Mouse (Mus musculus): ENCODE data around the gene Med19. TPM values are rescaled to one million over a fixed set of nuclear protein-coding genes. Genes with fewer than 3 reads are reported as not detected.

Med19 gene
- polyA plus RNA-seq, 1 experiment from 2014 or later: 53.8 TPM

DNA sequence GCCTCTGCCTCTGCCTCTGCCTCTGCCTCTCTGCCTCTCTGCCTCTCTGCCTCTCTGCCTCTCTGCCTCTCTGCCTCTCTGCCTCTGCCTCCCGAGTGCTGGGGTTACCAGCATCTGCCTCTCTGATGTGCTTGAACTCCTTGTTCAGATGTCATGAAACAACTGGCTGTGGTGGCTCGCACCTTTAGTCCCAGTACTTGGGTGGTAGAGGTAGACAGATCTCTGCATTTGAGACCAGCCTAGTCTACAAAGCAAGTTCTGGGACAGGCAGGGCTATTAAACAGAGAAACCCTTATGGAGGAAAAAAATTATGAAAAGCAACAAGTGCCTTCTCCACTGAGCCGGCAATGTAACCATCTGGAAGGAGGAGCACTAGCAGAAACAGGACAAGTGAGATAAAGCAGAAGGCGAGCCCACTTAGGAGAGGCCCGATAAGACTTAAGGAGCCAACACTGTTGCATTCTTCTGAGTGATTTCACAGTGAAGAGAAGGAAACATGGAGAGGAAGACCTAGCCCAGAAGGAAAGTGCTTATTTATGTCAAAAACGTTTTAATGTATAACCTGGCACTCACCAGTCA, 4.5 kb downstream of the Med19 start:
- H3K4me3 ChIP-seq (replicated peaks; ENCODE audit: low read length): no peak overlapping the region
- H3K27ac ChIP-seq (ENCODE audit: low read length): no peak overlapping the region
- H3K9ac ChIP-seq (replicated peaks; ENCODE audit: low read depth, low read length): no peak overlapping the region
- WGBS: 85% methylated on average over 6 of the region's 6 CpGs
- peaks cover 24% of the 10 kb centered on the region for H3K36me3 ChIP-seq (ENCODE audit: control insufficient read depth, insufficient read depth)
- H3K9me3 ChIP-seq (ENCODE audit: control insufficient read depth, low read length): no peaks in the 10 kb centered on the region
- H3K4me2 ChIP-seq (ENCODE audit: low read length): no peak overlapping the region
- H3K27me3 ChIP-seq (replicated peaks; ENCODE audit: control insufficient read depth, insufficient read depth, low read length): no peaks in the 10 kb centered on the region
- H3K4me1 ChIP-seq (replicated peaks; ENCODE audit: control insufficient read depth, insufficient read depth, low read length): peaks cover 9% of the 10 kb centered on the region
- no peak for ATAC-seq

DNA sequence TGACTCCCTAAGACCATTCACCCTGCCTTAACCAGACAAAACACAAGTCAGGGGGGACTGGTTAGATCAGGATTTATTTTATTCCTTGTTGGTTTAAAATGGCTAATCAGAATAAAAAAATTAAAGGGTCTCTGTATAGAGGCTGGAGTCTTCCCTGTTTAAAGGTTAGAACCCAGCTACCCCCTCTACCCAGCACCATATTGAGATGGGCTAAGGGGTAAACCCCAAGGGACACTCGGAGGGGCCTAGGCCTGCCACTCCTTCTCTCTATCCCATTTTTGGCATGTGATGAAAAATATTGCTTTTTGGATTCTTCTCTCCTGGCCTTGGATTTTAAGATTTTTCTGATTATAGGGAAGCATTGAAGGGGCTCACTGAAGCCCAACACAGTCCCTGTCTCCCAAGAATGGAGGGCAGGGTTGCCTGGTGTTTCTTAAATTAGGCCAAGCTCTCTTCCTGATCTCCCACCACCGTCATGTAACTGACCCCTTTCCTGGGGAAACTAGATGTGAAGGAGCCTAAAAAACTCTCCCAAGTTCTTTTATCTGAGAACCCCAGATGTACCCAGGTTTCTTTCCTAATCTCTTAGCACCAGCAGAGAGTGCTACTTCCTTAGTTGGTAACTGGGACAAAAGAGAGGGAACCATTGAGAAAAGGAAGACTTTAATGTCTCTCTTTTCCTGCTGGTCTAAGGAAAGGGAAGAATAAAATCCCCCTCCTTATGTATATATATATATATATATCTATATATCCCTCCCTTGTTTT, 10.1 kb downstream of the Med19 start:
- H3K9me3 ChIP-seq (ENCODE audit: control insufficient read depth, low read length): no peaks in the 10 kb centered on the region
- ATAC-seq: no peak
- H3K4me3 ChIP-seq (replicated peaks; ENCODE audit: low read length): no peak overlapping the region
- H3K4me1 ChIP-seq (replicated peaks; ENCODE audit: control insufficient read depth, insufficient read depth, low read length): no peaks in the 10 kb centered on the region
- 89% methylated on average over 2 of the region's 2 CpGs for WGBS
- H3K4me2 ChIP-seq (ENCODE audit: low read length): no peak overlapping the region
- H3K27me3 ChIP-seq (replicated peaks; ENCODE audit: control insufficient read depth, insufficient read depth, low read length): no peaks in the 10 kb centered on the region
- H3K36me3 ChIP-seq (ENCODE audit: control insufficient read depth, insufficient read depth): peaks cover 46% of the 10 kb centered on the region
- no peak overlapping the region for H3K27ac ChIP-seq (ENCODE audit: low read length)
- no peak overlapping the region for H3K9ac ChIP-seq (replicated peaks; ENCODE audit: low read depth, low read length)

DNA sequence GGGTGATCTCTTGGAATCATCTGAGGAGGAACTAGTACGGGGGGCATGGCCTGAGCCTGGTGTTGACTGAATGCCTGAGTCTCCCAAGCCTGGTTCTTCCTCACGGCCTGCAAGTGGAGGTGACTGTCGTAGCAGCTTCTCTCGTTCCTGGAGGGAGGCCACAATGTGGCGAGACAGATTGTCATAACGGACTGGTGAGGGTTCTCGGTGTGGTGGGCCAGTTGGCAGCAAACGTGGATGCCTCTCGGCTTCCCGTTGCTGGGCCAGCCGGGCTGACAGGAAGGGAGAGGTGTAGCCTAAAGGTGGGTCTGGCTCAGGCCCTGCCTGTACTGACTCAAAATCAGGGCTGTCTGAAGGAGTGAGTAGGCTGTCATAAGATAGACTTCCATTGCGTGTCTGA, 11.8 kb downstream of the Med19 start:
- Histone ChIP-seq H3K4me2 (ENCODE audit: low read length) (no peak overlapping the region), H3K27me3 (replicated peaks; ENCODE audit: control insufficient read depth, insufficient read depth, low read length) (no peaks in the 10 kb centered on the region), H3K9ac (replicated peaks; ENCODE audit: low read depth, low read length) (no peak overlapping the region), H3K27ac (ENCODE audit: low read length) (no peak overlapping the region), H3K4me3 (replicated peaks; ENCODE audit: low read length) (no peak overlapping the region), H3K36me3 (ENCODE audit: control insufficient read depth, insufficient read depth) (peaks cover 50% of the 10 kb centered on the region), H3K4me1 (replicated peaks; ENCODE audit: control insufficient read depth, insufficient read depth, low read length) (no peaks in the 10 kb centered on the region), H3K9me3 (ENCODE audit: control insufficient read depth, low read length) (no peaks in the 10 kb centered on the region)
- whole genome bisulfite sequencing: 86% methylated on average over 12 of the region's 12 CpGs
- ATAC-seq: no peak

DNA sequence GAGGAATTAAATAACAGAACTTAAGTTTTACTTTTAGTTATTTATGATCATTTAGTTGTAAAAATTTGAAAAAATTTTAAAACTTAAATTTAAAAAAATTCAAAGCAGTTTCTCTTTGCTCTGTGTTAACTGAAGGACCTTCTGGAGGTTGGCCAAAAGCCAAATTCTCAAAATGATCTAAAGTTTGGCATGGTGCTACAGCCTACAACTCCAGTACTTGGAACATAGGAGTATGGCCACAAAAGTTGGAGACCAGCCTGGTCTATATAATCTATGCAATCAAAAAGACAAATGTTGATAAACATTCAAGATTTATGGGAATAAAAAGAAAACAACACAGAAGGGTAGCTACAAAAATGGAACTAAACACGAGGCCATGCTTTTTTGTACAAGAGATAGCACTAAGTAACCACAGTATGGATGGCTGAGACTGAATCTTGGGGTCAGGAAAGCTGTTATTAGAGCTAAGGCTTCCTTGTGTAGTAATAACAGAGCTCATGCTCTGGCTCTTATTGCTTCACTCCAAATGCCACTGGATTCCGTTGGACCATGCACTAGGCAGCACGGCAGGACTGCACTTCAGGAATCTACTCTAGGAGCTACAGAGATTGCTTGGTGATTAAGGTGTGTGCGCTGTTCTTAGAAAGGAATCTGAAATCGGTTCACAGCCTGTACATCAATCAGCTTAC, 16.9 kb downstream of the Med19 start:
- Histone ChIP-seq H3K9ac (replicated peaks; ENCODE audit: low read depth, low read length) (no peak overlapping the region), H3K36me3 (ENCODE audit: control insufficient read depth, insufficient read depth) (peaks cover 24% of the 10 kb centered on the region), H3K9me3 (ENCODE audit: control insufficient read depth, low read length) (no peaks in the 10 kb centered on the region), H3K27ac (ENCODE audit: low read length) (no peak overlapping the region), H3K4me1 (replicated peaks; ENCODE audit: control insufficient read depth, insufficient read depth, low read length) (no peaks in the 10 kb centered on the region), H3K27me3 (replicated peaks; ENCODE audit: control insufficient read depth, insufficient read depth, low read length) (no peaks in the 10 kb centered on the region), H3K4me2 (ENCODE audit: low read length) (no peak overlapping the region), H3K4me3 (replicated peaks; ENCODE audit: low read length) (no peak overlapping the region)
- ATAC-seq: no peak
- 88% methylated on average over 5 of the region's 5 CpGs for WGBS

DNA sequence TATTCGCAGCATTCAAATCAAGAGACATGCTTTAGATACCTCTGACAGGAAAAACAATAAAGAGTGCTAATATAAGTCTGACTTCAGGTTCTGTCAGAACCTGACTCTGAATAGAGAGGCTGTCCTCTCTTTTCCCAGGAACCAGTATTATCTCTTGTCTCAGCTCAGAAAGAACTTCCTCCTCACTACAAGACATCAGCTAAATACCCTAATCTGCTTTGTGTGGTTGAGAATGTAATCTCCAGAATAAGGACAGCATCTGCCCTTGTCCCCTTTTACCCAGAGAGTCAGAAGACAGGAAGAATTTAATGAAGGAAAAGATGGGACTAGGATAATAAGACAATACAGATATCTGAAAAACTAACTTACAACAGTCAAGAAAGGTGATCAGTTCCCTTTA, 25.3 kb downstream of the Med19 start:
- Histone ChIP-seq H3K9me3 (ENCODE audit: control insufficient read depth, low read length) (no peaks in the 10 kb centered on the region), H3K4me2 (ENCODE audit: low read length) (no peak overlapping the region), H3K9ac (replicated peaks; ENCODE audit: low read depth, low read length) (no peak overlapping the region), H3K4me3 (replicated peaks; ENCODE audit: low read length) (no peak overlapping the region), H3K27ac (ENCODE audit: low read length) (no peak overlapping the region), H3K27me3 (replicated peaks; ENCODE audit: control insufficient read depth, insufficient read depth, low read length) (no peaks in the 10 kb centered on the region), H3K36me3 (ENCODE audit: control insufficient read depth, insufficient read depth) (peaks cover 2% of the 10 kb centered on the region; the same call in 1 of the 2 replicates), H3K4me1 (replicated peaks; ENCODE audit: control insufficient read depth, insufficient read depth, low read length) (peaks cover 8% of the 10 kb centered on the region)
- ATAC-seq: no peak
- WGBS: 97% methylated on average over 1 of the region's 1 CpGs

DNA sequence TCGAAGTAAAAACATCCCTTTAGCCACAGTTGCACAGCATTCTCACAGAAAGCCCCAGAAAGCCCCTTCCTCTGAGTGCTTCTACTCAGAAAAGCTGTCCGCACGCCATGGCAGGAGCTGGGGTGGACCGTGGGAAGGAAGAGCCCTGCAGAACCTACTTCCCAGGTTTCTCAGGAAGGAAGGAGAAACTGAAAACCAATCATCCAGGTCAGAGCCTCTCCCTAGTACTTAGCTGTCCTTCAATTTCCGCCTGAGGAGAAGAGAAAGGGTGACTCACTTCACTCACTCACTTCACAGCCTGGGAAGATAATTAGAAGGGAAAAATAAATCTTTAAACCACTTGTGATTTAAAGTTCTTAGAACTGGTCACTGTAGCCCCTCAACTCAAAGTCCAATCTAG, 26.1 kb downstream of the Med19 start:
- 73% methylated on average over 5 of the region's 5 CpGs for WGBS
- no peak for ATAC-seq
- H3K27me3 ChIP-seq (replicated peaks; ENCODE audit: control insufficient read depth, insufficient read depth, low read length): no peaks in the 10 kb centered on the region
- no peak overlapping the region for H3K4me3 ChIP-seq (replicated peaks; ENCODE audit: low read length)
- no peak overlapping the region for H3K4me2 ChIP-seq (ENCODE audit: low read length)
- no peak overlapping the region for H3K27ac ChIP-seq (ENCODE audit: low read length)
- H3K9ac ChIP-seq (replicated peaks; ENCODE audit: low read depth, low read length): no peak overlapping the region
- H3K36me3 ChIP-seq (ENCODE audit: control insufficient read depth, insufficient read depth): peaks cover 5% of the 10 kb centered on the region; the same call in 1 of the 2 replicates
- H3K9me3 ChIP-seq (ENCODE audit: control insufficient read depth, low read length): no peaks in the 10 kb centered on the region
- peaks cover 13% of the 10 kb centered on the region for H3K4me1 ChIP-seq (replicated peaks; ENCODE audit: control insufficient read depth, insufficient read depth, low read length)

DNA sequence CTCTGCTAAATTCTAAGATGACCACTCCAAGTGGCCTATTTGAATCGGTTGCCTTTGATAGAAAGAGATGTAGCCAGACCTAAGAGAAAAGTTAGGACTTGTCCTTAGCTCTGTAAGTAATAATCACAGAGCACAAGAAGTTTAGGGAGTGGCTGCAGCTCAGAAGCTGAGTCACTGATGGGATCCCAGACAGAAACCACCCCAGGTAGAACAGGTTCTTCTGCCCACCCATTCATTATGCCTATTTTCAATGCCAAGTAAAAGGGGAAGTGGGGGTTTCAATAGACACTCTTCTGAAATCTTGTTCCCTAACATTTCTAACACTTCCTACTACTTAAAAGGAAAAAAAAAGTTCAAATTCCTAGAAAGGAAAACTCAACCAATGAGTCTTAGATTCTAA, 27.1 kb downstream of the Med19 start:
- no peak overlapping the region for H3K9ac ChIP-seq (replicated peaks; ENCODE audit: low read depth, low read length)
- no peaks in the 10 kb centered on the region for H3K27me3 ChIP-seq (replicated peaks; ENCODE audit: control insufficient read depth, insufficient read depth, low read length)
- H3K4me1 ChIP-seq (replicated peaks; ENCODE audit: control insufficient read depth, insufficient read depth, low read length): peaks cover 16% of the 10 kb centered on the region

DNA sequence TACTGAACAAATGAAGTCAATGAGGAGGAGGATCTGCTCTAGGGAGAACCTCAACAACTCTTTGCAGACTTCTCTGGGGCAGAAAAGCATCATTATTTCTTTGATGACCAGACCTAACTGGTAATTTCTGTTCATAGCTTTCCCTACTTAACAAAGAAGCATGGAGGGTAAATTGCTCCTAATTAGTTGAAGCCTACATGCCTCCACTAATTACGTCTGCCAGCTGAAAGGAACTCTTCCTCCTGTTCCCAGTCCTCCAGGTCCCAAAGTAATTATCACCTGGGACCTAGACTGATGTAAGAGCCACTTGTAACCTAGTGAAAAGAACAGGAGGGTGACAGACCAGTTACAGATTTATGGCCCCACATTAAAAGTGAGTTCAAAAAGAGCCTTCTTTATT, 29.3 kb downstream of the Med19 start:
- H3K9ac ChIP-seq (replicated peaks; ENCODE audit: low read depth, low read length): no peak overlapping the region
- H3K4me2 ChIP-seq (ENCODE audit: low read length): no peak overlapping the region
- H3K9me3 ChIP-seq (ENCODE audit: control insufficient read depth, low read length): no peaks in the 10 kb centered on the region
- no peaks in the 10 kb centered on the region for H3K27me3 ChIP-seq (replicated peaks; ENCODE audit: control insufficient read depth, insufficient read depth, low read length)
- H3K36me3 ChIP-seq (ENCODE audit: control insufficient read depth, insufficient read depth): peaks cover 12% of the 10 kb centered on the region; the same call in 1 of the 2 replicates
- no peak overlapping the region for H3K4me3 ChIP-seq (replicated peaks; ENCODE audit: low read length)
- ATAC-seq: no peak
- WGBS: 9% methylated on average over 1 of the region's 1 CpGs
- H3K4me1 ChIP-seq (replicated peaks; ENCODE audit: control insufficient read depth, insufficient read depth, low read length): peaks cover 16% of the 10 kb centered on the region
- no peak overlapping the region for H3K27ac ChIP-seq (ENCODE audit: low read length)

More for the DNA sequence above, 27.1 kb downstream of the Med19 start:
- WGBS: 88% methylated on average over 1 of the region's 1 CpGs
- Histone ChIP-seq H3K4me2 (ENCODE audit: low read length) (no peak overlapping the region), H3K27ac (ENCODE audit: low read length) (no peak overlapping the region), H3K4me3 (replicated peaks; ENCODE audit: low read length) (no peak overlapping the region), H3K9me3 (ENCODE audit: control insufficient read depth, low read length) (no peaks in the 10 kb centered on the region), H3K36me3 (ENCODE audit: control insufficient read depth, insufficient read depth) (peaks cover 8% of the 10 kb centered on the region; the same call in 1 of the 2 replicates)
- no peak for ATAC-seq

DNA sequence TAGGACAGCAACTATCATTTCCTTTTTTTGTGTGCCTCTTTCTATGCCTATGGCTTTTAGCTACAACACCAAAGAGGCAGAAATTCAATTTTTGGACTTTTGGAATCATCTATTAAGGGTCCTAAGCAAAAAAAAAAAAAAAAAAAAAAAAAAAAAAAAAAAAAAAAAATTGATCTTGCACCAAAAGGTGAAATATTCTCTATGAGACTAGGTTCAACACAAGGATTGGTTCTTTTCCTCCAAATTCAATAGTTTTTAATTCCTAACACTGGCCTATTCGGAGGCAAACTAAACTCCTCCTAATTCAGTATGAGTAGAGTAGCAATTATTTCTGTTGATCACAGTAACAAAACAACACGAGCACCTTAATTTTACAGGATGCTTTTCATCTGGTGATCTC, 33.7 kb downstream of the Med19 start:
- peaks cover 30% of the 10 kb centered on the region for H3K4me1 ChIP-seq (replicated peaks; ENCODE audit: control insufficient read depth, insufficient read depth, low read length)
- no peak overlapping the region for H3K4me3 ChIP-seq (replicated peaks; ENCODE audit: low read length)
- H3K9ac ChIP-seq (replicated peaks; ENCODE audit: low read depth, low read length): no peak overlapping the region
- no peak for ATAC-seq
- H3K4me2 ChIP-seq (ENCODE audit: low read length): no peak overlapping the region
- H3K9me3 ChIP-seq (ENCODE audit: control insufficient read depth, low read length): no peaks in the 10 kb centered on the region
- H3K27me3 ChIP-seq (replicated peaks; ENCODE audit: control insufficient read depth, insufficient read depth, low read length): no peaks in the 10 kb centered on the region
- no peak overlapping the region for H3K27ac ChIP-seq (ENCODE audit: low read length)
- WGBS: 84% methylated on average over 2 of the region's 2 CpGs
- H3K36me3 ChIP-seq (ENCODE audit: control insufficient read depth, insufficient read depth): peaks cover 10% of the 10 kb centered on the region; the same call in 1 of the 2 replicates
